Mouse (Mus musculus) CD4-positive, CD25-positive, alpha-beta regulatory T cell (primary cell): Measurements from ENCODE around the gene Marcksl1. TPM values are rescaled to one million over a fixed set of nuclear protein-coding genes. Genes with fewer than 3 reads are reported as not detected.

Source experiments
- polyA plus RNA-seq: library from polyadenylated mRNA; unstranded; fragments of 100-300 nt; shearing (Covaris generic); gene quantifications from one replicate; pipeline ENCODE4 v1.2.1, GENCODE M21; 2017

Marcksl1 gene
- 33.6 TPM for polyA plus RNA-seq

GRCm38 (mm10) chr4:129513086-129513767 is at the start of gene Marcksl1:
TSS of gene Marcksl1 (plus strand) at chr4:129513581.

GRCm38 (mm10) chr4:129490972-129491880 is 22.2 kb upstream of the Marcksl1 start, which contains the start of the genes Tssk3 and Fam229a:
TSS of gene Tssk3 (minus strand) at chr4:129491022.
TSS of gene Fam229a (plus strand) at chr4:129491190.

GRCm38 (mm10) chr4:129542592-129543141 is 29.3 kb downstream of the Marcksl1 start, which contains the start of gene Hdac1:
TSS of gene Hdac1 (minus strand) at chr4:129542713.

Other genes starting within 250 kb of the Marcksl1 start
- gene Sync, start 226.0 kb upstream of the Marcksl1 start, polyA plus RNA-seq = 0.32 TPM
- gene Rbbp4, start 178.2 kb upstream of the Marcksl1 start, polyA plus RNA-seq = 328 TPM
- gene Zbtb8os, start 177.9 kb upstream of the Marcksl1 start, polyA plus RNA-seq = 66.5 TPM
- 9.9 TPM for gene Zbtb8a, start 135.5 kb upstream of the Marcksl1 start, polyA plus RNA-seq
- gene Zbtb8b, start 72.7 kb upstream of the Marcksl1 start, polyA plus RNA-seq = 0.36 TPM
- 34.0 TPM for gene Bsdc1, start 52.0 kb upstream of the Marcksl1 start, polyA plus RNA-seq
- not detected for gene Tssk3, start 22.6 kb upstream of the Marcksl1 start, polyA plus RNA-seq
- not detected for gene Fam229a, start 22.4 kb upstream of the Marcksl1 start, polyA plus RNA-seq
- gene Hdac1, start 29.1 kb downstream of the Marcksl1 start, polyA plus RNA-seq = 329 TPM
- gene Lck, start 60.1 kb downstream of the Marcksl1 start, polyA plus RNA-seq = 1,521 TPM
- gene Fam167b, start 65.0 kb downstream of the Marcksl1 start, polyA plus RNA-seq = 0.36 TPM
- 163 TPM for gene Eif3i, start 87.1 kb downstream of the Marcksl1 start, polyA plus RNA-seq
- 227 TPM for gene Tmem234, start 87.1 kb downstream of the Marcksl1 start, polyA plus RNA-seq
- 7.7 TPM for gene Dcdc2b, start 100.7 kb downstream of the Marcksl1 start, polyA plus RNA-seq
- gene Iqcc, start 105.5 kb downstream of the Marcksl1 start, polyA plus RNA-seq = 41.4 TPM
- gene Ccdc28b, start 110.4 kb downstream of the Marcksl1 start, polyA plus RNA-seq = 22.7 TPM
- 66.2 TPM for gene Txlna, start 127.5 kb downstream of the Marcksl1 start, polyA plus RNA-seq
- 19.5 TPM for gene Kpna6, start 159.2 kb downstream of the Marcksl1 start, polyA plus RNA-seq
- 19.5 TPM for gene Tmem39b, start 183.3 kb downstream of the Marcksl1 start, polyA plus RNA-seq
- 181 TPM for gene Khdrbs1, start 228.7 kb downstream of the Marcksl1 start, polyA plus RNA-seq